Mouse (Mus musculus) stomach, embryonic 14.5 days (tissue): ENCODE measurements around the gene Samsn1. TPM values are rescaled to one million over a fixed set of nuclear protein-coding genes. Genes with fewer than 3 reads are reported as not detected.

Experiments used
- ATAC-seq: fragments of 200-750 bp; cut with Nextera tagmentation; 2 replicates; pipeline ENCODE4 v1.8.0; 2017; ENCODE audit warnings: low read depth, moderate TSS enrichment; ENCODE audit not compliant: insufficient number of reproducible peaks, insufficient read depth, low FRiP score
- H3K27ac ChIP-seq: fragments of 300-500 bp; sonication (generic); 2 replicates; pipeline ENCODE4 v1.5.1; 2014; ENCODE audit warnings: mild to moderate bottlenecking, low read length, moderate library complexity, mixed read lengths
- H3K27me3 ChIP-seq: fragments of 300-500 bp; sonication (generic); 2 replicates; pipeline ENCODE4 v1.6.1; 2014; ENCODE audit warnings: low read length, control low read depth, mixed read lengths; ENCODE audit not compliant: control insufficient read depth, insufficient read depth
- H3K36me3 ChIP-seq: fragments of 300-500 bp; sonication (generic); 2 replicates; pipeline ENCODE4 v1.6.1; 2014; ENCODE audit warnings: mild to moderate bottlenecking, control low read depth, low read length, moderate library complexity, mixed read lengths; ENCODE audit not compliant: control insufficient read depth, insufficient read depth
- H3K4me1 ChIP-seq: fragments of 300-500 bp; sonication (generic); 2 replicates; pipeline ENCODE4 v1.6.1; 2014; ENCODE audit warnings: low read length, control low read depth, mixed read lengths; ENCODE audit not compliant: control insufficient read depth, insufficient read depth
- H3K4me2 ChIP-seq: fragments of 300-500 bp; sonication (generic); replicated peaks from 2 replicates; pipeline ENCODE4 v1.6.1; 2014; ENCODE audit warnings: low read depth, low read length, control low read depth
- H3K4me3 ChIP-seq: fragments of 300-500 bp; sonication (generic); 2 replicates; pipeline ENCODE4 v1.5.1; 2014; ENCODE audit warnings: low read depth, low read length, control low read depth
- H3K9ac ChIP-seq: fragments of 300-500 bp; sonication (generic); replicated peaks from 2 replicates; pipeline ENCODE4 v1.6.1; 2014; ENCODE audit warnings: low read depth, mild to moderate bottlenecking, control low read depth, low read length, moderate library complexity, mixed read lengths
- H3K9me3 ChIP-seq: fragments of 300-500 bp; sonication (generic); 2 replicates; pipeline ENCODE4 v1.6.1; 2016; ENCODE audit warnings: low read depth, low read length, control low read depth; ENCODE audit not compliant: control insufficient read depth
- WGBS: fragments of 180-500 bp; shearing (Covaris S2); extraction: QIAGEN DNeasy Blood & Tissue Kit; methylation state at CpG from one replicate; pipeline ENCODE4 v1.1.7; 2014; 5-methylcytosine and 5-hydroxymethylcytosine counted together
- polyA plus RNA-seq: library from polyadenylated mRNA; unstranded; fragments of >200 nt; fragmentation: Nextera tagmentation; extraction: Ambion mirVana; gene quantifications from 2 replicates; pipeline ENCODE4 v1.2.1, GENCODE M21; 2014

The Samsn1 gene
- polyA plus RNA-seq, 1 experiment from 2014 or later = 1.2 TPM

- Histone ChIP-seq H3K4me1 (no peaks in the 10 kb centered on the region), H3K27ac (no peak overlapping the region), H3K9ac (no peak overlapping the region), H3K9me3 (no peaks in the 10 kb centered on the region), H3K27me3 (no peaks in the 10 kb centered on the region), H3K4me3 (no peak overlapping the region), H3K4me2 (no peak overlapping the region), H3K36me3 (no peaks in the 10 kb centered on the region)
- no peak for ATAC-seq
- WGBS = 78% methylated on average over 11 of the region's 11 CpGs
Measured at GRCm38 (mm10) chr16:75975682-75976332, 46.3 kb downstream of the Samsn1 start.

DNA sequence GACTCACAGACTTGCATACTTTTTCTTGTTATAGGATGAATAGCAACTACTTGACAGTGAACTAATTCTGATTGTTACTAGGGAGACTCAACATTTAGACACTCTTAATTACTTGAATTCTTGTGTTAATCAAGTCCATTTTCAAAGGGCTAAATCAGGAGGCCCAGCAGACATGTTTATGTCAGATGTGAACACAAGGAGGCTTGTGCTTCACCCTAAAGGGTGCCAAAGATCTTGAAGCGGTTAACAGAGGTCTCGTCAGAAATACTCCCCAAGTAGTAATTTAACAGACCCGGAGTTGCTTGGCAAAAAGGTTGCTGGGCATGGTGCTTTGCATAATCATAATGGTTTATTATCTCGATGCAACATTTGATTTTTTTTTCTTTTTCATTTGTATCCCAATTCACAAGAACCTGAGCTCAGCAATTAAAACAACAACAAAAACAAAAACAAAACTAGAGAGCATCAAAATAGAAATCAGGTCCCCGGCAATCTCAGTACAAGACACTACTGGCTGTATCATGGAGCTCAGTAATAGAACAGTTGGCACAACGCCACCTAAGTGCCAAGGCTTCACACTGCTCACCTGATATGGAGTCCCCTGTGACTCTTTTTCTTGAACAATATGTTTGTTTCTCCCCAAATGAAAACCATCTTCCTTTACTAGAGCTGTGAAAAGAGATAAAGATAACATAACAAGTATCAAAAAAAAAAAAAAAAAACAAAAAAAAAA is 51.6 kb downstream of the Samsn1 start:
- Histone ChIP-seq H3K9me3 (no peaks in the 10 kb centered on the region), H3K27ac (no peak overlapping the region), H3K9ac (no peak overlapping the region), H3K4me2 (no peak overlapping the region), H3K27me3 (no peaks in the 10 kb centered on the region), H3K36me3 (no peaks in the 10 kb centered on the region), H3K4me3 (no peak overlapping the region), H3K4me1 (no peaks in the 10 kb centered on the region)
- no peak for ATAC-seq
- WGBS = 88% methylated on average over 6 of the region's 6 CpGs

DNA sequence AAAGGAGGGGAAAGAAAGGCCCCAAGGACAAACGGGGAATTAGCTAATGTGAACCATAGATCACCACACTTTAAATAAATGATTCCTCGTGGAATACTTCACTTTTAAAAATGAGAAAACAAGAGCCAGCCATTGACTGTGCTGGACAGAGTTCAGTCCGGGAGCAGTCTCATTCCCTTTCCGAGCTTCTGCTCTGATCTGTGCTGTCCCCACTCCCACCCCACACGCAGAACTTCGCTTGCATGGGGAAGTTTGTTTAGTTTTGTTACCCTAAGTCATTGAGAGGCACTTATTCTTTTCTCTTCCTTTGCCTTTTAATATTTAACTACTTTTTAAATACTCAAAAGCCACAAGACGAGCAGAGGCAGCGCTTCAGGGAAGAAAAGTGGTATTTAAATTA is 60.1 kb downstream of the Samsn1 start:
- H3K4me3 ChIP-seq = no peak overlapping the region
- ATAC-seq = 0 out of 2 replicates have a peak, but pooled peaks have one; percentile 37
- H3K4me2 ChIP-seq = no peak overlapping the region
- H3K36me3 ChIP-seq = no peaks in the 10 kb centered on the region
- H3K4me1 ChIP-seq = no peaks in the 10 kb centered on the region
- H3K27ac ChIP-seq = no peak overlapping the region
- H3K9ac ChIP-seq = no peak overlapping the region
- H3K27me3 ChIP-seq = no peaks in the 10 kb centered on the region
- H3K9me3 ChIP-seq = no peaks in the 10 kb centered on the region
- 32% methylated on average over 8 of the region's 8 CpGs for WGBS

GRCm38 (mm10) chr16:75961487-75961886 is 60.6 kb downstream of the Samsn1 start:
- H3K4me2 ChIP-seq = no peak overlapping the region
- H3K9ac ChIP-seq = no peak overlapping the region
- no peaks in the 10 kb centered on the region for H3K4me1 ChIP-seq
- ATAC-seq = 0 out of 2 replicates have a peak, but pooled peaks have one; percentile 53
- H3K27ac ChIP-seq = no peak overlapping the region
- no peak overlapping the region for H3K4me3 ChIP-seq
- WGBS = 25% methylated on average over 5 of the region's 5 CpGs
- H3K36me3 ChIP-seq = no peaks in the 10 kb centered on the region
- H3K9me3 ChIP-seq = no peaks in the 10 kb centered on the region
- no peaks in the 10 kb centered on the region for H3K27me3 ChIP-seq

GRCm38 (mm10) chr16:75961036-75961435 is 61.0 kb downstream of the Samsn1 start:
- no peak overlapping the region for H3K4me2 ChIP-seq
- H3K27me3 ChIP-seq = no peaks in the 10 kb centered on the region
- no peaks in the 10 kb centered on the region for H3K36me3 ChIP-seq
- no peaks in the 10 kb centered on the region for H3K9me3 ChIP-seq
- H3K4me3 ChIP-seq = no peak overlapping the region
- H3K4me1 ChIP-seq = no peaks in the 10 kb centered on the region
- H3K9ac ChIP-seq = no peak overlapping the region
- ATAC-seq = no peak
- H3K27ac ChIP-seq = no peak overlapping the region
- 92% methylated on average over 7 of the region's 7 CpGs for WGBS

DNA sequence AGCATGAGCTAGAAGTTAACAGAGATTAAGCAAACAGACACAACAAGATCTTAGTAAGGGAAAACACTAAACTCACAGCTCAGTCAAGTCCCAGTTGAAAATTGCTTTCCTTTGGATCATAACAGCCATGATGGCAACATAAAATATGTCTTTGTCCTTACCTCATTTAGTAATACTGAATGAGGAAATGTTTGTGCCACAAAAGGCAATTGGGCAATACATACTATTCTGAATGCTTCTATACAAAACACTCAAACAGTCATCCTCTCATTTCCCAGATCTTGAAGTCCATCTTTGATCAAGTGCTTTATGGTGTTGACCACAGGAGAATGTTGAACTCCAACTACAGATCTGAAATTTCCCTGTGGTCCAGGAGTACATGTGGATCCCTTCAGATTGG is 88.7 kb downstream of the Samsn1 start:
- no peaks in the 10 kb centered on the region for H3K36me3 ChIP-seq
- H3K4me2 ChIP-seq = no peak overlapping the region
- no peak for ATAC-seq
- no peak overlapping the region for H3K27ac ChIP-seq
- H3K9ac ChIP-seq = no peak overlapping the region
- H3K4me1 ChIP-seq = no peaks in the 10 kb centered on the region
- no peaks in the 10 kb centered on the region for H3K9me3 ChIP-seq
- H3K4me3 ChIP-seq = no peak overlapping the region
- H3K27me3 ChIP-seq = no peaks in the 10 kb centered on the region

DNA sequence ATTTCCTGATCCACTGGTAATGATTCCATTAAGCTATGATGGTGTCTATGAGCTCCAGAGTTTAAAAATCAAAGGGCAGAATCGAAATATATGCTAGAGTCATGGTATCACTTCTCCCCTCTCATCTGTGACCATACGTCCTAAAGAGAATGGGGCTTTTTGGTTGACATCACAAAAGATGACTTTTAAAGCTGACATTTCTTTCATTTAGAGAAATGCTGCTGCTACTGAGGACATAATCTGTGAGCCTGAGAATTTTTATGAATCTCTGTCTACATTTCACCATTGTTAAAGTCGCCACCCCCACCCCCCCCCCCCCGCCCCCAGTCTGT is 91.9 kb downstream of the Samsn1 start:
- 80% methylated on average over 4 of the region's 4 CpGs for WGBS
- no peak overlapping the region for H3K4me2 ChIP-seq
- no peaks in the 10 kb centered on the region for H3K36me3 ChIP-seq
- no peak overlapping the region for H3K27ac ChIP-seq
- H3K27me3 ChIP-seq = no peaks in the 10 kb centered on the region
- no peaks in the 10 kb centered on the region for H3K9me3 ChIP-seq
- no peak for ATAC-seq
- no peaks in the 10 kb centered on the region for H3K4me1 ChIP-seq
- H3K4me3 ChIP-seq = no peak overlapping the region
- H3K9ac ChIP-seq = no peak overlapping the region

DNA sequence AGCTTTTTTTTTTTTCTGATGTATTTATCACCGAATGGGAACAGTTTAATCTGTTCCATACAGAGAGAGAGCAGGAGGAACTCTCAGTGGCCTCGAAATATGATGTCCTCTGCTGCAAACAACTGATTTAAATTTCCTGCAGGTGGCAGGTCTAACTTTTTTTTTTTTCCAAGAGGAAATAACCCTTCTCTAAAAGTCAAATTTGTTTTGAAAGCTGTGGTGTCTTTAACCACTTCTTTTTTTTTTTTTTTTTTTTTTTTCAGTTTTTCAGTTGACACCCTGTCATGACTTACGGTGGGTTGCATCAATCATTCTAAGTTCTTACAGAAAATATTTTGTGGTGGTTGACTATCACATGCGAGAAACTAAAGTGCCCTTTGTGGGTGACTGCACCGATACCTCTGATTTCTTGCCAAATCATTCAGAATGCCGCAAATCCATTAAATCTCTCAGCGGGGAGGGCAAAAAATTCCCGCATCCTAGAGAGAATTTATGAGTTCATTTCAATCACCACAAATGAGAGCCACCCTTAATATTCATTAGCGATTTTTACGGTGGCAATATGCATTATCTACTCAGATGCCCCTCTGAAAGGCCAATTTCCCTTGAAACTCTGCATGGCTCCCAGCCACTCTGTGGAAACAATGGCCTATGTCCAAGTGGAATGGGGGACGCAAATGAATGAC is 92.4 kb downstream of the Samsn1 start:
- H3K4me2 ChIP-seq = no peak overlapping the region
- no peak overlapping the region for H3K27ac ChIP-seq
- no peaks in the 10 kb centered on the region for H3K36me3 ChIP-seq
- no peak overlapping the region for H3K4me3 ChIP-seq
- H3K27me3 ChIP-seq = no peaks in the 10 kb centered on the region
- 81% methylated on average over 11 of the region's 11 CpGs for WGBS
- H3K4me1 ChIP-seq = no peaks in the 10 kb centered on the region
- H3K9me3 ChIP-seq = no peaks in the 10 kb centered on the region
- ATAC-seq = no peak
- H3K9ac ChIP-seq = no peak overlapping the region
